Comparison of ENCODE assay signal across 11 mouse cellular contexts in genomic region chr15:27935772-27936746, GRCm38 (mm10).
DNase-seq lines count a peak whose midpoint lies in the region; ATAC-seq lines count a peak whose summit lies in the region.
"Had no signal": no experiment of that assay in that cellular context is flagged by ENCODE, and none has a peak within 500 bp of the region (broad histone marks: within the 10 kb centered on the region; RNA-seq: fewer than 3 reads in every experiment).

No protein-coding gene starts in this region.

- H3K27ac ChIP-seq in heart, embryonic 13.5 days (replicated peaks), result peak overlapping the region; percentile 74; the same call in 1 of the 2 replicates
- H3K27ac ChIP-seq in heart, embryonic 10.5 days, result no peak overlapping the region; the same call in 1 of the 2 replicates
- peak overlapping the region; percentile 94 for H3K27ac ChIP-seq in hindbrain, embryonic 12.5 days
- H3K27ac ChIP-seq in midbrain, embryonic 15.5 days, result peak overlapping the region; percentile 96

- 70% methylated on average over 12 of the region's 12 CpGs for WGBS in heart, embryonic 13.5 days
- 73% methylated on average over 12 of the region's 12 CpGs for WGBS in heart, embryonic 10.5 days
- WGBS in hindbrain, embryonic 12.5 days, result 67% methylated on average over 12 of the region's 12 CpGs
- WGBS in midbrain, embryonic 15.5 days, result 66% methylated on average over 12 of the region's 12 CpGs

- no peak overlapping the region for H3K4me3 ChIP-seq in heart, embryonic 13.5 days
- no peak overlapping the region for H3K4me3 ChIP-seq in heart, embryonic 10.5 days
- H3K4me3 ChIP-seq in hindbrain, embryonic 12.5 days, result no peak overlapping the region
- H3K4me3 ChIP-seq in midbrain, embryonic 15.5 days, result peak overlapping the region; percentile 33

- 0 out of 2 replicates have a peak overlapping the region, but pooled peaks have one; percentile 28 for H3K9ac ChIP-seq in heart, embryonic 13.5 days
- H3K9ac ChIP-seq in hindbrain, embryonic 12.5 days, result no peak overlapping the region
- H3K9ac ChIP-seq in midbrain, embryonic 15.5 days, result peak overlapping the region; percentile 49; the same call in 1 of the 2 replicates
- H3K9ac ChIP-seq: liver, postnatal 0 days had no signal

- DNase-seq in heart, embryonic 10.5 days (ENCODE audit: low spot score), result no peak
- DNase-seq in embryo, embryonic 11.5 days (ENCODE audit: low read depth, low spot score), result peak; percentile 54
- DNase-seq in right cerebral cortex, postnatal 10 days (ENCODE audit: low spot score in 2 of 2), result no peak
- DNase-seq in left cerebral cortex, postnatal 14 days (ENCODE audit: low spot score in 2 of 2), result no peak
- no peak for DNase-seq in heart, postnatal 25 days (ENCODE audit: low spot score)
- DNase-seq: adrenal gland, postnatal 25 days; liver, postnatal 0 days had no signal

- H3K36me3 ChIP-seq in heart, embryonic 13.5 days, result no peaks in the 10 kb centered on the region
- H3K36me3 ChIP-seq in heart, embryonic 10.5 days, result no peaks in the 10 kb centered on the region
- H3K36me3 ChIP-seq in hindbrain, embryonic 12.5 days, result no peaks in the 10 kb centered on the region
- no peaks in the 10 kb centered on the region for H3K36me3 ChIP-seq in midbrain, embryonic 15.5 days (replicated peaks)

- H3K9me3 ChIP-seq in heart, embryonic 13.5 days, result no peaks in the 10 kb centered on the region
- H3K9me3 ChIP-seq in heart, embryonic 10.5 days, result no peaks in the 10 kb centered on the region
- H3K9me3 ChIP-seq in hindbrain, embryonic 12.5 days (replicated peaks), result no peaks in the 10 kb centered on the region
- no peaks in the 10 kb centered on the region for H3K9me3 ChIP-seq in midbrain, embryonic 15.5 days

- intact Hi-C loops in left cerebral cortex, postnatal 14 days (cut with DNase I), result no loop called here
- intact Hi-C loops in heart, postnatal 25 days (cut with DNase I), result loop anchor here (5.0 kb wide), 1 partner anchor 86 kb away; no protein-coding TSS in a partner anchor

- ATAC-seq in heart, embryonic 13.5 days (ENCODE audit: extremely low read depth, insufficient number of reproducible peaks, low FRiP score, low TSS enrichment), result no peak
- ATAC-seq in hindbrain, embryonic 12.5 days (ENCODE audit: low FRiP score), result no peak
- ATAC-seq in midbrain, embryonic 15.5 days (replicated peaks), result no peak

- peaks cover 61% of the 10 kb centered on the region for H3K4me1 ChIP-seq in heart, embryonic 13.5 days
- peaks cover 59% of the 10 kb centered on the region for H3K4me1 ChIP-seq in heart, embryonic 10.5 days
- peaks cover 40% of the 10 kb centered on the region for H3K4me1 ChIP-seq in hindbrain, embryonic 12.5 days
- peaks cover 46% of the 10 kb centered on the region for H3K4me1 ChIP-seq in midbrain, embryonic 15.5 days

- H3K4me2 ChIP-seq in heart, embryonic 13.5 days, result no peak overlapping the region
- H3K4me2 ChIP-seq in hindbrain, embryonic 12.5 days (replicated peaks), result peak overlapping the region; percentile 63
- peak overlapping the region; percentile 69 for H3K4me2 ChIP-seq in midbrain, embryonic 15.5 days

- no peaks in the 10 kb centered on the region for H3K27me3 ChIP-seq in heart, embryonic 13.5 days (replicated peaks)
- no peaks in the 10 kb centered on the region for H3K27me3 ChIP-seq in heart, embryonic 10.5 days (ENCODE audit: insufficient read depth, poor library complexity, severe bottlenecking)
- no peaks in the 10 kb centered on the region for H3K27me3 ChIP-seq in hindbrain, embryonic 12.5 days
- H3K27me3 ChIP-seq in midbrain, embryonic 15.5 days (replicated peaks), result no peaks in the 10 kb centered on the region
- H3K27me3 ChIP-seq: CH12.LX had no signal
